13 mouse cellular contexts compared by ENCODE assay signal in the genomic region with DNA sequence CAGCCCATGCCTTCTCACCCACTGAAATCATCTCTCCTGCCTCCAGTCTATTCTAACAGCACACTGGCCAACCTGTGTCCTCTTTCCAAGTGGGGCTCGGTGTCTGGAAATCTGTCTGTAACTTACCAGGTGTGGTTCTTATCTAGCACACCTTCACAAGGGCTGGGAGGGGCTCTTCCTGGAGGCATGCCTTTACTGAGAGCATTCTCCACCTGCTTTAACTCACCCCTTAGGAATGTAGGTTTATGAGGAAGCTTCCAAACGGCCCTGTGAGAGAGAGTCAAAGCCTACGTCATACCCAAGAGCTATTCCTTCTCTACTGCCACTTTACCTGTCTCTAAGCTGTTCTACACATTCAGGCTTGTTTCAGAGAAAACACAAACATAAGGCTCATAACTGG.
DNase-seq lines count a peak whose midpoint lies in the region; ATAC-seq lines count a peak whose summit lies in the region.
"Had no signal": no experiment of that assay in that cellular context is flagged by ENCODE, and none has a peak within 500 bp of the region (broad histone marks: within the 10 kb centered on the region; RNA-seq: fewer than 3 reads in every experiment).

No protein-coding gene starts in this region.

- no peaks in the 10 kb centered on the region for H3K9me3 ChIP-seq in forebrain, embryonic 13.5 days (replicated peaks)
- H3K9me3 ChIP-seq in forebrain, embryonic 10.5 days = no peaks in the 10 kb centered on the region
- no peaks in the 10 kb centered on the region for H3K9me3 ChIP-seq in midbrain, embryonic 13.5 days
- H3K9me3 ChIP-seq in midbrain, embryonic 11.5 days (ENCODE audit: control insufficient read depth, low read length) = no peaks in the 10 kb centered on the region
- H3K9me3 ChIP-seq in stomach, embryonic 14.5 days (ENCODE audit: control insufficient read depth, low read depth, low read length) = no peaks in the 10 kb centered on the region
- H3K9me3 ChIP-seq: embryonic facial prominence, embryonic 13.5 days had no signal

- WGBS in forebrain, embryonic 13.5 days = 87% methylated on average over 3 of the region's 3 CpGs
- WGBS in forebrain, embryonic 10.5 days = 91% methylated on average over 3 of the region's 3 CpGs
- 89% methylated on average over 3 of the region's 3 CpGs for WGBS in midbrain, embryonic 13.5 days
- 90% methylated on average over 3 of the region's 3 CpGs for WGBS in midbrain, embryonic 11.5 days
- 56% methylated on average over 3 of the region's 3 CpGs for WGBS in stomach, embryonic 14.5 days

- no peak overlapping the region for H3K9ac ChIP-seq in forebrain, embryonic 13.5 days
- no peak overlapping the region for H3K9ac ChIP-seq in midbrain, embryonic 13.5 days (replicated peaks)
- H3K9ac ChIP-seq in midbrain, embryonic 11.5 days (ENCODE audit: low read length) = no peak overlapping the region
- no peak overlapping the region for H3K9ac ChIP-seq in stomach, embryonic 14.5 days (replicated peaks; ENCODE audit: low read depth, low read length)
- H3K9ac ChIP-seq: embryonic facial prominence, embryonic 13.5 days had no signal

- DNase-seq in forebrain, embryonic 10.5 days (ENCODE audit: extremely low spot score, low spot score) = no peak
- DNase-seq in midbrain, embryonic 11.5 days (ENCODE audit: low spot score, missing footprints) = no peak
- DNase-seq in lung, postnatal 10 days = peak; percentile 13
- DNase-seq in right cerebral cortex, postnatal 14 days = no peak
- no peak for DNase-seq in yolk sac, embryonic 10.5 days (ENCODE audit: low spot score)
- DNase-seq: cerebellum, postnatal 36 days; gastrocnemius, postnatal 36 days; kidney, postnatal 14 days; right cerebral cortex, postnatal 4 days had no signal

- H3K27me3 ChIP-seq in forebrain, embryonic 13.5 days = peaks cover 52% of the 10 kb centered on the region
- H3K27me3 ChIP-seq in forebrain, embryonic 10.5 days (ENCODE audit: poor library complexity, severe bottlenecking) = peaks cover 100% of the 10 kb centered on the region
- peaks cover 42% of the 10 kb centered on the region for H3K27me3 ChIP-seq in midbrain, embryonic 13.5 days
- H3K27me3 ChIP-seq in midbrain, embryonic 11.5 days (ENCODE audit: control insufficient read depth, insufficient read depth, low read length) = peaks cover 40% of the 10 kb centered on the region
- no peaks in the 10 kb centered on the region for H3K27me3 ChIP-seq in stomach, embryonic 14.5 days (ENCODE audit: control insufficient read depth, insufficient read depth, low read length)

- H3K36me3 ChIP-seq in forebrain, embryonic 13.5 days (ENCODE audit: poor library complexity, severe bottlenecking) = no peaks in the 10 kb centered on the region
- H3K36me3 ChIP-seq in forebrain, embryonic 10.5 days (replicated peaks) = no peaks in the 10 kb centered on the region
- H3K36me3 ChIP-seq in midbrain, embryonic 13.5 days = no peaks in the 10 kb centered on the region
- no peaks in the 10 kb centered on the region for H3K36me3 ChIP-seq in midbrain, embryonic 11.5 days (ENCODE audit: control insufficient read depth, insufficient read depth, low read length)
- H3K36me3 ChIP-seq in stomach, embryonic 14.5 days (ENCODE audit: control insufficient read depth, insufficient read depth, low read length) = no peaks in the 10 kb centered on the region
- H3K36me3 ChIP-seq: embryonic facial prominence, embryonic 13.5 days had no signal

- H3K4me1 ChIP-seq in forebrain, embryonic 13.5 days = peaks cover 57% of the 10 kb centered on the region
- peaks cover 36% of the 10 kb centered on the region for H3K4me1 ChIP-seq in forebrain, embryonic 10.5 days
- peaks cover 41% of the 10 kb centered on the region for H3K4me1 ChIP-seq in midbrain, embryonic 13.5 days (replicated peaks)
- peaks cover 7% of the 10 kb centered on the region for H3K4me1 ChIP-seq in midbrain, embryonic 11.5 days (ENCODE audit: control insufficient read depth, insufficient read depth, low read length)
- peaks cover 4% of the 10 kb centered on the region; the same call in 1 of the 2 replicates for H3K4me1 ChIP-seq in stomach, embryonic 14.5 days (ENCODE audit: control insufficient read depth, insufficient read depth, low read length)

- no peak overlapping the region for H3K4me3 ChIP-seq in forebrain, embryonic 13.5 days
- no peak overlapping the region for H3K4me3 ChIP-seq in forebrain, embryonic 10.5 days
- H3K4me3 ChIP-seq in midbrain, embryonic 13.5 days (replicated peaks) = no peak overlapping the region
- no peak overlapping the region for H3K4me3 ChIP-seq in midbrain, embryonic 11.5 days (ENCODE audit: low read depth, low read length)
- no peak overlapping the region for H3K4me3 ChIP-seq in stomach, embryonic 14.5 days (ENCODE audit: low read depth, low read length)
- H3K4me3 ChIP-seq: embryonic facial prominence, embryonic 13.5 days had no signal

- ATAC-seq in forebrain, embryonic 13.5 days = no peak
- no peak for ATAC-seq in midbrain, embryonic 13.5 days
- no peak for ATAC-seq in midbrain, embryonic 11.5 days (ENCODE audit: low FRiP score)
- ATAC-seq in stomach, embryonic 14.5 days (ENCODE audit: insufficient number of reproducible peaks, insufficient read depth, low FRiP score, low read depth) = peak; percentile 61; the same call in 1 of the 2 replicates

- no peak overlapping the region for H3K27ac ChIP-seq in forebrain, embryonic 13.5 days
- no peak overlapping the region for H3K27ac ChIP-seq in forebrain, embryonic 10.5 days
- H3K27ac ChIP-seq in midbrain, embryonic 13.5 days = no peak overlapping the region
- H3K27ac ChIP-seq in midbrain, embryonic 11.5 days (ENCODE audit: low read depth, low read length) = no peak overlapping the region
- H3K27ac ChIP-seq in stomach, embryonic 14.5 days (ENCODE audit: low read length) = no peak overlapping the region
- H3K27ac ChIP-seq: embryonic facial prominence, embryonic 13.5 days had no signal

- peak overlapping the region; percentile 73 for H3K4me2 ChIP-seq in forebrain, embryonic 13.5 days
- H3K4me2 ChIP-seq in midbrain, embryonic 13.5 days (replicated peaks) = peak overlapping the region; percentile 62
- no peak overlapping the region for H3K4me2 ChIP-seq in midbrain, embryonic 11.5 days
- no peak overlapping the region for H3K4me2 ChIP-seq in stomach, embryonic 14.5 days (replicated peaks; ENCODE audit: low read depth, low read length)
- H3K4me2 ChIP-seq: embryonic facial prominence, embryonic 13.5 days had no signal

Comparison
In these comparisons a context has a peak if more than half of its experiments do, and no peak if none do; other contexts are left out.
1. H3K4me2 ChIP-seq: peak in forebrain, embryonic 13.5 days (single experiment) and midbrain, embryonic 13.5 days (single experiment); none in midbrain, embryonic 11.5 days (single experiment) and stomach, embryonic 14.5 days (single experiment).